Mouse (Mus musculus) cerebellum, adult 8-10 months (tissue): ENCODE results near the gene Tsks.

Experiments
- DNase-seq: peaks from one replicate; pipeline ENCODE4 v3.0.0; 2022

The Tsks gene

DNA sequence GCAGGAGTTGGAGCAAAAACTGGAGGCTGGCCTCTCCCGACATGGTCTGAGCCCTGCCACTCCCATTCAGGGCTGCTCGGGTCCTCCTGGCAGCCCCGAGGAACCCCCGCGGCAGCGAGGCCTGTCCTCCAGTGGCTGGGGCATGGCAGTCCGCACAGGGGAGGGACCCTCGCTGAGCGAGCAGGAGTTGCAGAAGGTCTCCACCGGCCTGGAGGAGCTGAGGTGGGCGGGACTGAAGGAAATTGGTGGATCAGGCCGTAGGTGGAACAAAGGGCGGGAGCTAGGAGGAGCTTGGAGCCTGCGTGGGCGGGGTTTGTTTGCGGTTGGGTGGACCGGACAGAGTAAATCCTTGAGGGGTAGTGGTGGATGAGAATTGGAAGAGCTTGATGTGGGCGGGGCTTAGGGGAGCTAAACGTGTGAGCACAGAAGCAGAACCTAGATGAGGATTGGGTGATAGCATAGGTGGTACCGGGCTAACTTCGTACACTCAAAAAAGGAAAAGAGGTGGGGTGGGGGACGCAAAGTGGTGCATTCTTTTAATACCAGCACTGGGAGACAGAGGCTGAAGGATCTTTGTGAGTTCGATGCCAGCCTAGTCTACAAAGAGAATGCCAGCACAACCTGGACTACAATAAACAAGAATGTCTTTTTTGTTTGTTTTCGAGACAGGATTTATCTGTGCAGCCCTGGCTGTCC, 9.8 kb downstream of the Tsks start:
- peak; percentile 76 for DNase-seq

DNA sequence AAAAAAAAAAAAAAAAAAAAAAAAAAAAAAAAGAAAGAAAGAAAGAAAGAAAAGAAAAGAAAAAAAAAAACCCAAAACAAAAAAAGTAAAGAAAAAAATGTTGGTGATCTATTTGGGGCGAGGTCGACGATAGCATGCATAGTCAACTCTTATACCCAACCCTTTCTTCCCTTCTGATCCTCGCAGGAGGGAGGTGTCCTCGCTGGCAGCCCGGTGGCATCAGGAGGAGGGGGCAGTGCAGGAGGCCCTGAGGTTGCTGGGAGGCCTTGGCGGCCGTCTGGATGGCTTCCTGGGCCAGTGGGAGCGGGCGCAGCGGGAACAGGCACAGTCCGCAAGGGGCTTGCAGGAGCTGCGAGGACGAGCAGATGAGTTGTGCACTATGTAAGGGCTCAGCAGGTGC, 10.6 kb downstream of the Tsks start:
- DNase-seq: no peak

DNA sequence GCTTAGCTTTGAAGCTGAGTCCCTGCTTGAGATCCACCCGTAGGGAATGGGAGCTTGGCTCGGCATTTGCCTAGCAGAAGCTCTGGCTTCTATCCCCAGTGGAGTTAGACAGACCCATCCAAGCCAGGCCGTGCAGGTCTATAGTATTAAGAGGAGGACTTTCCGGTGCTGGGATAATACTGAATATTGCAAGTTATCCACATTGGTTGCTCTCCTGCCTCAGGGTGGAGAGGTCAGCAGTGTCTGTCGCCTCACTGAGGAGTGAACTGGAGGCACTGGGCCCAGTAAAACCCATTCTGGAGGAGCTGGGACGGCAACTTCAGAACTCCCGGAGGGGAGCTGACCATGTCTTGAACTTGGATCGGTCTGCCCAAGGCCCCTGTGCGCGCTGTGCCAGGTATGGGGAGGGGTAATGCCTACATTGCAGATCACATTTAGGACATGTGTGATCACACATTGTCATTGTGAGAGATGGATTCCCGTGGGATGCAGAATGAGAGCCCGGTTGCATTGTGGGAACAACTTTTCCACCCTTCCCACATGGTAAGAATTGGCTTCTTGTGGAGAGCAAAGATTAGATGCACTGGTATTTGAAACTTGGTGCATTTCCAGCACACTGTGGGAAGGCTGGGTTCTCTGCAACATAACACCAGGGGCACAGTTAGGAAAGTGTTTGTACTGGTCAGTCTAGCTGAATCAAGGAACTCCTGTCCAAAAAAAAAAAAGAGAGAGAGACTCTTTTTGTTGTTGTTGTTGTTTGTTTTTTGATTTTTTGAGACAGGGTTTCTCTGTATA, 11.3 kb downstream of the Tsks start:
- DNase-seq: no peak

DNA sequence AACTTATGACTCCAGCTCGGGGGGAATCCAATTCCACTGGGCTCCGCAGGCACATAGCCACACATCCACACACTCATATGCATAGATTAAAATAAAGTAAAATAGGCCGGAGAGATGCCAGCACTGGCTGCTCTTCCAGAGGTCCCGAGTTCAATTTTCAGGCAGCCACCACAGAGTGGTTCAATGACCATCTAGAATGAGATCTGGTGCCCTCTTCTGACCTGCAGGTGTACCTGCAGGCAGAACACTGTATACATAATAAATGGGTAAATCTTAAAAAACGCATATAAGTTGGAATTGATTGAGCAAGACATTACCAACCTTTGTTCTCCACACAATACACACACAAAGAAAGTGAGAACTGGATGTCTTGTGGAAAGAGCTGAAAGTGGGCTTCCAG, 12.6 kb downstream of the Tsks start:
- DNase-seq: no peak

- DNase-seq: no peak
Measured at GRCm38 (mm10) chr7:44956266-44956665, 13.3 kb downstream of the Tsks start.

- DNase-seq: no peak
Measured at GRCm38 (mm10) chr7:44957183-44957835, 14.3 kb downstream of the Tsks start.

GRCm38 (mm10) chr7:44958208-44958607, 15.2 kb downstream of the Tsks start:
- no peak for DNase-seq

GRCm38 (mm10) chr7:44959281-44959680, 16.3 kb downstream of the Tsks start:
- DNase-seq: no peak

GRCm38 (mm10) chr7:44959874-44960511, 17.0 kb downstream of the Tsks start:
- DNase-seq: no peak

DNA sequence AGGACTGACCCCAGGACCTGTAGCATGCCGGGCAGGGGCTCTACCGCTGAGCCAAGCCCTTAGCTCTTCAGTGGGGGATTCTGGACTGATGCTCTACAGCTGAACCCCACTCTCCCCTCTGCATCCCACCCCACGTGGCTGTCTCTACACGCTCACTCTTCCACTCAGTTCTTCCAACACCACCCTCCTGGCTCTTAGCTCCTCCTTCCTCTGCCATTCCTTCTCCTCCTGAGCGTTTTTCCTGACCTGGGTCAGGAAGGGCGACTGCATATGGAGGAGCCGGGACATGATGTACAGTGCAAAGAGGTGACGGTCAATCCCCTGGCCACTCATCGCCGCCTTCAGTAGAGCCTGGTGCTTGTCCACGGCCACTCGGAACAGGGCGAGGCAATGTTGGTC, 17.5 kb downstream of the Tsks start:
- DNase-seq: no peak

- no peak for DNase-seq
Measured at GRCm38 (mm10) chr7:44962337-44962736, 19.3 kb downstream of the Tsks start.

DNA sequence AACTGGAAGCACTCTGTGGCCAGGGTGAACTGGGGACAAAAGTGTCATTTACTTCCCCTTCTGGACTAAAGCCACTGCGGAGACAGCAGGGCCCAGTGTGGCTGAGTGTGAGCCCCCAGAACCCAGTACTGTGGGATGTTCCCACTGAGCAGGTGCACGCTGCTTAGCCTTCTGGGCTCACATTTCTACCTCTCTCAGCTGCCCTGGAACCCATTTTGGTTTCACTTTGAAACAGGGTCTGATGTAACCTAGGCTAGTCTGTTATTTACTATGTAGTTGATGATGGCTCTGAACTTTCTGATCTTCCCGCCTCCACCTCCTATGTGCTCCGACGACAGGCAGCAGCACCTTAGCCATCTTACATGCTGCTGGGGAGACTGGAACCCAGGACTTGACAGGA, 19.8 kb downstream of the Tsks start:
- DNase-seq: no peak

DNA sequence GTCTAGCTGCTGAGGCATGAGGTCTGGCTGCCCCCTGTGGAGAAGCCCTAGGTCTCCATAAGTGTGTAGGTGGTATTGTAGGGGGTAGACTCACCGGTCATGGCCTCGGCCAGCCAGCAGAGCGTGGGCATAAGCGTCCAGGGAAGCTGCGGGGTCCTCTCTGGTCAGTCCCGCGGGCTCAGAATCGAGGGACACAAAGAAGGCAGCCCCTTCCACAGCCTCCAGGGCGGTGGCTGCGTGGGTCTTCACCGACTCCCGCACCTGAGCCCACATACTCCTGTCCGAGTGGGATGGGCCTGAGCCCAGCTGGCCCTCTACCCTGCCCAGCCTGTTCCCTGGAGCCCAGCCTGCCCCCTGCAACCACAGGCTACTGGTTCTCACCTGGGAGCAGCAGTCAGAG, 22.0 kb downstream of the Tsks start:
- DNase-seq: peak; percentile 10

DNA sequence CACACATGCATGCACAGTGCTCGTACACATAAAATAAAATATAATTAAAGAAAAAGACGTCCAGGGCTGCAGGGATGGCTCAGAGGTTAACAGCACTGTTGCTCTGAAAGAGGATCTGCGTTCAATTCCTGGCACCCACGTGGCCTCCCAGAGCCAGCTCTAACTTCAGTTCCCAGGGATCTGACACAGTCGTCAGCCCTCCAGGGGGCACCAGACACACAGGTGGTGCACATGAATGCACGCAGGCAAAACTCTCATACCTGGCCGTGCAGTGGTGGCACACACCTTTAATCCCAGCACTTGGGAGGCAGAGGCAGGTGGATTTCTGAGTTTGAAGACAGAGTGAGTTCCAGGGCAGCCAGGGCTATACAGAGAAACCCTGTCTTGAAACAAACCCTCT, 23.0 kb downstream of the Tsks start:
- peak; percentile 8 for DNase-seq

GRCm38 (mm10) chr7:44966638-44967037, 23.6 kb downstream of the Tsks start:
- peak; percentile 7 for DNase-seq

DNA sequence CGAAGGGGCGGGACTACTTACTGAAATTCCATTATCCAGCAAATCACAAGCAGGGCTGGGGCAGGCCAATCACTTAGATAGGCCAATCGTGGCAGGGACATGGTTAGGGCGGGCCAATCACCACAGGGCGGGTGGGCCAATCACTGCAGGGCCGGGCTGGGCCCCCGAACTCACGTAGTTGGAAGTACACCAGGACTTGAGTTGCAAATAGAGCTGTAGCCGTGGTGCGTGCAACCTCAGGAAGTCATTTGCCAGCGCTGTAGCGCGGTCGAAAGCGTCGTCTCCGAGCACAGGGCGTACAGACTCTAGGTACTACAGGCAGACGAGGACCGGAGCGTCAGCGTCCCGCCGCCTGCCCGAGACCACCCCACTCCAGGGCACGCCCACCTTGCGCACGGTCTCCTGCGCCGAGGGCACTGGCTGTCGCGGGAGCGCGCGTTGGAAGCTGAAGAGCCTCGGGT, 27.3 kb downstream of the Tsks start:
- DNase-seq: peak; percentile 76

DNA sequence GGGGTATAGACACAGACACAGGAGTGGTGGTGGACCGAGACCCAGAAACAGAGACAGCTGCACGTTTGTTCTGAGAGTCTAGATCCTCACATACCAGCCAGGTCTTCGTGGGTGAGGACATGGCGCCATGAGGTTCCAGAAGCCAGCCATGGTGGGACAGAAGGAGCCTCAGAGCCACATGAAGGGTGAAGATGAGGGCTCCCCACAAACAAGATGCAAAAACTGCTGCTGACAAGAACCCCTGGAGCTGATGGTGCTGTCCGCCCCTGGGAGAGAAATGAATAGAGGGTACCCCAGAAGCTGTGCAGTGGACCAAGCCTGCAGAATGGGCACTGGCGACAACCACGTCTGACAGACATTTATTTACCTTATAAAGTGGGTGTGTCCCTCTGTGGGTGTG, 28.1 kb downstream of the Tsks start:
- no peak for DNase-seq

DNA sequence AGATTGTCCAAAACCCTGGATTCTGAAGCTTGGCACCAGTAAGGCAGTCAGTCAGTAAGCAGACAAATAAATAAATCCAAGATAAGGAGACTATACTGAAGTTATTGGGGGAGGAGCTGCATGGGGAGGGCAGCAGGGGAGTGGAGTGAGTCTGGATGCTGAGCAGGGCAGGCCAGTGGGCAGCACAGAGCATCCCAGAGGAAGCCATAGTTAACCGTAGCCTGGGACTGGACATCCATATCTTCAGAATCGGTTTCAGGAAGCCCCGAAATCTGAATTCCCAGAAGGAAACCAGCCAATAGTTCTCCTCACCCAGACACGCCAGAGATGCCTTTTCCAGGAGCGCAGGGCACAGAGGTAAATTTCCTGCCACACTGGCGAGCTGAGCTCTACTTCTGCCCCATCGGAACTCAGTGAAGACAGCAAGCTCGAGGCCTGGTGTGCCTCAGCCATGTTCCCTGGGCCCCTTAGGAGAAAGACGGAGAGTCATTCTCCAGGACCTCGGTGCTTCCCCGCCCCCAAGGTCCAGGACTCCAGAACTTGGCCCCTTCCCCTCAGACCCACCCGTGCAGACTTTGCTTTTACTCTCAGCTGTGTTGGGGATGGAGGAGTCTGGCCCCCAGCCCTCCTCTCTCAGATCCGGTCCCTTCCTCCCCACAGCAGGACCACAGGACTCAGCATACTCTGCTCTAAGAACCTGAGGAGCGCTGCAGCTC, 30.6 kb downstream of the Tsks start:
- DNase-seq: no peak

DNA sequence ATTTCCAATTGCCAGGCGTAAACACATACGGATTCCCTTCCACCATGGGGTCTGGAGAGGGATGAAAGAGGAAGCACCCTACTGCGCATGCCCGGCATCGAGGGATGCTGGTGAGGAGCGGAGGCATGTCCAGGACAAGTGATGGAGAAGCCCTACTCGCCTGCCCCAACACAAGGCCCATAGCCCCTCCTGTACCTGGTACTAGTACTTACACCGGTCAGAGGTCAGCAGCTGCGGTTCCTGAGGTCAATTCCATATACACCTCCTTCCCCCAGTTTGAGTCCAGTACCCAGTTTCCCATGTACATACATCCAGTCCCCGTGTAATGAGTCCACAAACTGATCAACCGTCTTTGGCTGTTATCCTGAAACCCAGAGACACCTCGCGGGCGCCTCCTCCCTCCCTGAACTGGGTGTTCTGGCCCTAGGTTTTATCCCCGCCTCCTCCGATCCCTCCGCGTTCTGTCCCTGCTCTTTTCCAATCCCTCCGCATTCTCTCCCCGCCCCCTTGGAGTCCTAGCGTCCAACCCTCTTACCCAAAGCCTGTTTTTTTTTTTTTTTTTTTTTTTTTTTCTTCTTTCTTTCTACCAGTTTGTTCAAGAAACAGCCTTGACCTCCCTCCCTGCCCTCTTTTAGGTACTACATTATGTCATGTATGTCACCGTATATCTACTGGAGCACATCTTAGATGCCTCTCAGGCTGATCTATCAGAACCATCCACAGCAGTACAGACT, 31.5 kb downstream of the Tsks start, which contains the start of gene Cpt1c:
TSS of gene Cpt1c (minus strand) at position 469 of the 734 bp plus-strand sequence.
- DNase-seq: peak; percentile 88

- no peak for DNase-seq
Measured at GRCm38 (mm10) chr7:44975117-44975419, 32.1 kb downstream of the Tsks start.

DNA sequence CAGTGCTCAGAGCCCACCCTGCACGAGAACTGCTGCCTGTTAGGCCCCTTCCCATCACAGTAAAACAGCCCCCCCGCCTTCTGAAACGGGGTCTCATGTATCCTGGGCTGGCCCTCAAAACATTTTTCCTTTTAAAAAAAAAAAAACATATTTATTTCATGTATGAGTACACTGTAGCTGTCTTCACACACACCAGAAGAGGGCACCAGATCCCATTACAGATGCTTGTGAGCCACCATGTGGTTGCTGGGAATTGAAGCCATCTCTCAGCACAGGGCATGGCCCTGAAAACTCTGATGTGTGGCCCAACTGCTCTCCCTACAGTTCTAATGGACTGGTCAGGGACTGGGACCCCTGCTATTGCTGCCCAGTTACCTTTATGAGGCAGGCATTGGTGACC, 35.3 kb downstream of the Tsks start:
- no peak for DNase-seq

- no peak for DNase-seq
Measured at GRCm38 (mm10) chr7:44981539-44981938, 38.5 kb downstream of the Tsks start.
